27 mouse cellular contexts compared by ENCODE assay signal in genomic region chr10:101515087-101515486, GRCm38 (mm10).
"Had no signal": no experiment of that assay in that cellular context is flagged by ENCODE, and none has a peak within 500 bp of the region (broad histone marks: within the 10 kb centered on the region; RNA-seq: fewer than 3 reads in every experiment).

No protein-coding gene starts in this region.

- H3K4me3 ChIP-seq: gastrocnemius, adult 2 months; heart, embryonic 10.5 days; heart, embryonic 12.5 days; hindbrain, embryonic 10.5 days; hindbrain, embryonic 12.5 days; intestine, embryonic 15.5 days; layer of hippocampus, adult 2 months; limb, embryonic 13.5 days; limb, embryonic 15.5 days; liver, embryonic 12.5 days had no signal

- H3K4me1 ChIP-seq: heart, embryonic 10.5 days; heart, embryonic 12.5 days; hindbrain, embryonic 10.5 days; hindbrain, embryonic 12.5 days; intestine, embryonic 15.5 days; limb, embryonic 13.5 days; limb, embryonic 15.5 days; liver, embryonic 12.5 days had no signal

- H3K9me3 ChIP-seq: heart, embryonic 10.5 days; heart, embryonic 12.5 days; hindbrain, embryonic 10.5 days; hindbrain, embryonic 12.5 days; intestine, embryonic 15.5 days; limb, embryonic 13.5 days; limb, embryonic 15.5 days; liver, embryonic 12.5 days had no signal

- H3K4me2 ChIP-seq: heart, embryonic 12.5 days; hindbrain, embryonic 12.5 days; hindbrain, embryonic 14.5 days; intestine, embryonic 15.5 days; limb, embryonic 13.5 days; limb, embryonic 15.5 days; liver, embryonic 12.5 days had no signal

- DNase-seq: gastrocnemius, adult 2 months; gastrocnemius, postnatal 10 days; gastrocnemius, postnatal 25 days; heart, adult 18-20 months; heart, postnatal 10 days; heart, postnatal 4 days; kidney, adult 18-20 months; kidney, adult 8-10 months; kidney, postnatal 10 days; kidney, postnatal 25 days; kidney, postnatal 4 days; layer of hippocampus, postnatal 36 days; left cerebral cortex, postnatal 4 days had no signal

- H3K27me3 ChIP-seq: heart, embryonic 12.5 days; hindbrain, embryonic 12.5 days; intestine, embryonic 15.5 days; limb, embryonic 13.5 days; limb, embryonic 15.5 days; liver, embryonic 12.5 days had no signal

- H3K9ac ChIP-seq: heart, embryonic 12.5 days; hindbrain, embryonic 12.5 days; hindbrain, embryonic 14.5 days; intestine, embryonic 15.5 days; limb, embryonic 13.5 days; limb, embryonic 15.5 days; liver, embryonic 12.5 days; liver, embryonic 14.5 days had no signal

- H3K27ac ChIP-seq: gastrocnemius, adult 2 months; heart, embryonic 10.5 days; hindbrain, embryonic 10.5 days; hindbrain, embryonic 12.5 days; hindbrain, embryonic 14.5 days; intestine, embryonic 15.5 days; layer of hippocampus, adult 2 months; limb, embryonic 13.5 days; limb, embryonic 15.5 days; liver, embryonic 12.5 days; liver, embryonic 14.5 days had no signal

- H3K36me3 ChIP-seq: heart, embryonic 10.5 days; heart, embryonic 12.5 days; hindbrain, embryonic 10.5 days; hindbrain, embryonic 12.5 days; intestine, embryonic 15.5 days; limb, embryonic 13.5 days; limb, embryonic 15.5 days; liver, embryonic 12.5 days had no signal

- ATAC-seq: hindbrain, embryonic 16.5 days; inflammation-experienced regulatory T-cells, adult 6 months; intestine, embryonic 15.5 days; intestine, postnatal 0 days; liver, embryonic 12.5 days had no signal
